Mouse (Mus musculus): ENCODE results near the gene A3galt2.

The A3galt2 gene

DNA sequence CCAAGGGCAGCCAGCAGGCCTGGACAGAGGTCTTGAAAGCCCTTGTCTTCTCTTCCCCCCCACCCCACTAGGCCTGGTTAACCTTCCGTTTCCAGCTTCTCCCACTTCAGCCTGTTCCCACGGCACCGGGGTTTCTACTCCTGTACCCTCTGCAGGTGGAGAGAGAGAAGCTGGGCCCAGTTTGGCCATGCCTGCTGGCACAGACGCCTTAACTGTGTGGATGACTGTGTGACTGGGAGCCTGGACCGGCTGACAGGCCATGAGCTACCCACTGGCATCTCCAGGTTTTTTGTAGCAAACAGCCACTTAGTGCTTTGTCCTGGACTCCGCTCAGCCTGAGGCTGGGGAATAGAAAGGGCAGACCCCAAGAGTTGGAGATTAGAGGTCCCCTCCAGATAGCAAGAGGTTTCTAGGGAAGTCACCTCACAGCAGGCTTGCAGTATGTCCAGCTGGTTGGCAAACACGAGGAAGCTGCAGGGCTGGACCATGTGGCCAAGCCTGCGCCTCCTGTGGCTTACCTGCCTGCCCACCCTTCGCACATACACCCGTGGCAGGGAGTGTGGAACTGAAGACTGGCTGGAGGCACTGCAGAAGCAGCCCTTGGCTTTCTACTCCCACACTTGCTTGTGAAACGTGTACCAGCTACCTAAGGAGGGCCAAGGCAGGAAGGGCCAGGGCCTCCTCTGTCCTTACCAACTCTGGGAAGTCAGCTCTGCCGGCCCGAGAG, 3.0 kb upstream of the A3galt2 start:
- DNase-seq (ENCODE audit: low read depth, low spot score), result no peak

DNA sequence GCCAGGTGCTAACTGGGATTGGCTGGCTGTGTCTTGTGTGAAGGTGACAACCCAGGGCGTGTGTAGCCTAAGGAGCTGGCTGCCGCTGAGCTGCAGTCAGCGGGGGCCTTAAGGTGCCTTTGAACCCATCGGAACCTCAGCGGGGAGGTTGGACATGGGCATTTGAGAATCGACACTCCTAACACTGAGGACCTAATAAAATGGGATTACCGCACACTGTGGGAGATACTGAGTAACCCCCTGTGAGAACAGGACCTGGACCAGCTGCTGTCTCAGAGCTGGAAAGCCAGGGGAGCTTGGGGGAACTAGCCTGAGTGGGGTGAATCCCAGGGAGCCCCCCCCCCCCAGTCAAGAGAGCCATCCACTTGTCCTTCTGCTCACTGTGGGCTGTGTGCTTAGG, 1.6 kb upstream of the A3galt2 start:
- DNase-seq (ENCODE audit: low read depth, low spot score), result no peak

DNA sequence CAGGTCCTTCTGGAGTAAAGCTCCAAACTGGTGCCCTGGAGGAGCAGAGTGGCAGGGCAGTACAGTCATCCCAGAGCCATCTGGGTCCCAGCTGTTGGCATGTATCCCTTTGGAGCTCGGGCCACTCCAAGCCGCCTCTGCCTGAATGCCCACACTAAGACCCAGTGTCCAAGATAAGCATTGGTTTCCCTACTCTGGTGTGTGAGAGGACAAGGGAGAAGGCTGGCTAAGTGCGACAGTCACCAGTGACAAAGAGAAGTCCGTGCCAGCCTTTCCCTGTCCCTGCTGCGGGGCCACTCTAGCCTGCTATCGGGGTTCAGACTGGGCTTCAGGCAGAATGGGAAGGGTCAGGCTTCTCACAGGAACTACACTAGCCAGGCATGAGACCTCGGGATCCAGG, 736 bp downstream of the A3galt2 start:
- no peak for DNase-seq (ENCODE audit: low read depth, low spot score)

DNA sequence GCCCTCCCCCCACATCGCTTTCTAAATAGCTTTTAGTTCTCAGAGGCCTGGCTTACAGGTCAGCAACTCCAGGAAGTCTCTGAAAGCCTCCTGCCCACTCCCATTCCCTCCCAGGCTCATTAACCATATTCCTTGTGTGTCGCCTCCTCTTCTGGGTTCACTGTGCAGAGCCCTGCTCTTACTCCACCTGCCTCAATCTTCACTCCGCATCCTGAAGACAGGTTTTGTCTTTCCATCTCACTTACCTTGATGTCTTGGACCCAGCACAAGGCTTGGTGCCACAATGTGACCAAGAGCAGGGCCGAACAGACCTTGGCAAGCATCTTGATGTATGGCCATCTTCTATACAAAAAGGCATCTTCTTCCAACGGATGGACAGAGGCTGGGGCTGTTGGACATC, 4.0 kb downstream of the A3galt2 start:
- DNase-seq (ENCODE audit: low read depth, low spot score), result no peak

DNA sequence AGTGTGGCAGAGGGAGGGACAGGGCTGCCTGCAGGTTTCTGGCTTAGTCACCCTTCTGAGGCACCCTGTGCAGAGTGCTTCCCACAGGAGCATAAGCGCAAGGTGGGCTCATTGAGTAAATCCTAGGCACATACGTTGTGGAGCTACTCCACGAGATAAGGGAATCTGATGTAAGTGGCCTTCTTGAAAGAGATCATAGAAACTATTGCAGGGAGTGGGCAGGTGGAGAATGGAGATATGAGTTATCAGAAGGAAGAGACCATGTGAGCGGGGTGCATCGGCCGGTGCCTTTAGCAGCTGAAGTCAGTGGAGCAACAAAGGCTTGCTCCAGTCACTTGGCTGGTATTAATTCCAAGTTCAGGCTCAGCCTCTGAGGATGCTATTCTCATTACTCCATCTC, 4.9 kb downstream of the A3galt2 start:
- no peak for DNase-seq (ENCODE audit: low read depth, low spot score)

DNA sequence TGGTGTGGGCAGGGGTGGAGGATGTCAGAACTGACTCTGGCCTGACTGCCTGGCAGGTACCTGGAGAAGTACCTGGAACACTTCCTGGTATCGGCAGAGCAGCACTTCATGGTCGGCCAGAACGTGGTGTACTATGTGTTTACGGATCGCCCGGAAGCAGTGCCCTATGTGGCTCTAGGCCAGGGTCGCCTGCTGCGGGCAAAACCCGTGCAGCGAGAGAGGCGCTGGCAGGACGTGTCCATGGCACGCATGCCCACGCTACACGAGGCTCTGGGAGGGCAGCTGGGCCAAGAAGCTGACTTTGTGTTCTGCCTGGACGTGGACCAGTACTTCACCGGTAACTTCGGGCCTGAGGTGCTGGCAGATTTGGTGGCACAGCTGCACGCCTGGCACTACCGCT, 11.8 kb downstream of the A3galt2 start:
- DNase-seq (ENCODE audit: low read depth, low spot score), result no peak

DNA sequence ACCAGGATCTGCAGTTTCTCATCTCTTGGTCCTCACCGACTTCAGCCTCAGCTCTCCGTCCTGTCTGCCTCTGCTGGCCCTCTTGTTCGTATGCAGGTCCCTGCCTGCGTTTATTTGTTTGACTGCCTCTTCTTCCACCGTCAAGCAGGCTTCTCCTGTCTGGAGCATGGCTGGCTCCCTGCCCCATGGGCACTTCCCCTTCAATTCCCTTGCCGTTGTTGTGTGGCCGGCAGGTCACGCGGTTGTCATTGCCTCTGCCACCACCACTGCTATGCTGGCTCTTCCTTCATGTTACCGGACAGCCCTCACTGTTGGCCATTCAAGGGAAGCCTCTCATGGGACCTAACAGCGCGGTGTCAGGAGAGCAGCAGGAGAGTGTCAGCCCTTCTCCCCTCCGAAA, 13.0 kb downstream of the A3galt2 start:
- no peak for DNase-seq (ENCODE audit: low read depth, low spot score)

DNA sequence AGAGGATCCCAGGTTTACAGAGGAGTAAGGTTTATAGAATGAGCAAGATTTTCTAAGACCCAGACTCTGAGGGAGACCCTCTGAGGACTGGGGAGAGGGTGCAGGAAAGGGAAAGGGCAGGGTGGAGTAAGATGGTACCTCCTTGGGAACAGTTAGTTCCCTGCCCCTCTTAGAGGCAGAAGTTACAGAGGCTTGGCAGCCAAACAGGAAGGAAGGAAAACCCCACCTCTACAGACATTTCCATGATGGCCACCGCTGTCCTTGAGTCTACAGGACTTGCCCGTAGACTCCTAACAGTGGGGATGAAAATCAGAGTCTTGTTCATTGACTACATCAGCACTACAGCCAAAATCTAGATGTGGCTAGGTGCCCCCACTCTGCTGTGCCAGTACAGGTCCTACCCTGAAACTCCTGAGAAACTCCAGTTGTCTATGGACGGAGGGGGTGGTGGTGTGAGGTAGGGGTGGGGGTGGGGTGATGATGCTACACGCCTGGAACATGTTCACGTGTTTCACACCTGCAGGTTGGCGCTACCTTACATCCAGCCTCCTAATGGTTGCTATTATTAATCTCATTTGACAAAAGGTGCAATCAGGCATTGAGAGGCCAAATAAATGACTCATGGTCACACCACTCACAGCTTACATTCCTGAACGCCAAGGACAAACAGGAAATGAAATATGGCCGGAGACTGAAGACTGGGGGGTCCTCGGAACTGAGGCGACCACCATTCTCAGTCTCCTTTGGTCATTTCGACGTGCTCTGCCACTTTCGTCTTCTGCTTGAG, 14.6 kb downstream of the A3galt2 start:
- DNase-seq (ENCODE audit: low read depth, low spot score), result no peak

DNA sequence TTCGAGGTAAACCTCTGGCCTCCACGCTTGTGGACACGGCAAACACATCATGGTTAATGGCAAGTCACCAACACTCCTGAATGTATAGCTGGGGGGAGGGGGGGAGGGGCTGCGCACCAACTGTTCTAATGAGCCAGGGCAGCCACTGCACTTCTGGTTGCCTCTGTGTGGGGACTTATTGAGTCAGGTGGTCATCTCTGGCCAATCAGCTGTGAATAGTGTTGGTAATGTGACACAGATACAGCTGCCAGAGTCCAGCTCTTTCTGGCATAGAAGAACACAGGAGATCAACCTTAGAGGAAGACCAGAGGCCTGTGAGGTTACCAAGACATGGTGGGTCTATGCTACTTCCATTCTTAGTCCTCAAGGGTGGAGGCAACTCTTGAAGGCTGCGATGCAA, 15.5 kb downstream of the A3galt2 start:
- DNase-seq (ENCODE audit: low read depth, low spot score), result no peak

DNA sequence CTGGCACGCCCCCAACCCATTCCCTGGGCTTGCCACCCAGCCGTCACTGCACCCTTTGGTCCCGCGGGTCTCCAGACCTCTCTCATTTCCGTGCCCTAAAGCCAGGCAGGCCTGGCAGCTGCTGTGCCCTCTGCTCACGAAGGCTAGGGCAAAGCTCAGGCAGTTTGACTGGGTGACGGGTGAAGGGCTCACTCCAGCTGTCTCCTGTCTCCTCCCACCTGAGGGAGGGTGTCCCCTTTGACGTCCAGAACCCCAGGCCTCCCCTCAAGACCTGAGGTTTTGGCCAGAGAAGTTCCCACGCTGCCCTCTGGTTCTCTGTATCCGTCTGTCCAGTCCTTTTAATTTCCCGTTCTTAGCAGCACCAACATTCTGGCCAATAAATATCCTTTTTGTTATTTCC, 18.7 kb downstream of the A3galt2 start:
- no peak for DNase-seq (ENCODE audit: low read depth, low spot score)

DNA sequence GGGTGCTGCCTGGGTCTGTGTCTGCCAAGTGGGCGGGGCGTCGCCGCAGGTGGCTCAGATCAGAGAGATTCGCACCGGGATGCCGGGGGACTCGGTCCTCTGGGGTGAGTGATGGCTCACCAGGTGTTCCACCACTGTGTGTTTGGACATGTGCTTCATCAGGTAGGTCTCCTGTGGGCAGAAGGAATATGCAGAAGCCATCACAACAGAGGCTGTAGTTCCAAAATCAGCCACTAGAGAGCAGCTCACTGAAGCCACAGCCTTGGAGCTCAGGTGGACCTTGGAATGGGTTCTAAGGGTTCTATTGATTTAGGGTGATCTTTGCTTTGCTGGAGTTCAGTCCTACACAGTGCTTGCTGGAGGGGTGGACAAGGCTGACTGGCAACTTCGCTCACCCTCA, 19.3 kb downstream of the A3galt2 start:
- DNase-seq (ENCODE audit: low read depth, low spot score), result peak; percentile 58

DNA sequence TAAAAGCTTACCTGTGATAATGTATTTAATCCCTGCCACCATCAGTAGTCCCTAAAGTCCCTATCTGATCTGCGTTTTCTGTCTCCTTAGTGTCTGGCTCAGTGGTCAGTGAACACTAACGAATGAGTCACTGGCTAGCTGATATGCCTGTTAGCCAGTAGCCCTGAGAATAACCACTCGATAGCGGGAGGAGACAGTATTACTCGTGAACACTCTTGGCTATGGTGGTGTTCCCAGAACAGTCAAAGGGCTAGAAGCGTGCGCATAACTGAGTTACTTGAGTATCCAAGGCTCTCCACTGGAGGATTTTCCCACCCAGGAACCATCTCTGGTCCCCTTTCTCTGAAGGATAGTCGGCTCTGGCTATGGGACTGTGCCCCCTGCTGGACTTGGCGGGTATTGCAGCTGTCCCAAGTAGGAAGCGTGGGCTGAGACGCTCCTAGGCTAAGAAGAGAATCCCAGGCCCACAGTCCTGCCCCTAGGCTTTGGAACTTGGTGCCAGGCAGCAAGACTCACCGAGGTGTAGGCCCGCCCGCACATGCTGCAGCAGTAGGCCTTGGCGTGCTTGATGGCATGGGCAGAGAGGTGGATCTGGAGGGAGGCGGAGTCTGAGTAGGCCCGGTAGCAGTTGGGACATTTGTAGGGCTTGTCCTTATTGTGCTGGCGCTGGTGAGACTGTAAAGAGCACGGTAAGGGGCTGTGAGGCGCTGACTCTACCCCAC, 21.6 kb downstream of the A3galt2 start:
- DNase-seq (ENCODE audit: low read depth, low spot score), result peak; percentile 77

DNA sequence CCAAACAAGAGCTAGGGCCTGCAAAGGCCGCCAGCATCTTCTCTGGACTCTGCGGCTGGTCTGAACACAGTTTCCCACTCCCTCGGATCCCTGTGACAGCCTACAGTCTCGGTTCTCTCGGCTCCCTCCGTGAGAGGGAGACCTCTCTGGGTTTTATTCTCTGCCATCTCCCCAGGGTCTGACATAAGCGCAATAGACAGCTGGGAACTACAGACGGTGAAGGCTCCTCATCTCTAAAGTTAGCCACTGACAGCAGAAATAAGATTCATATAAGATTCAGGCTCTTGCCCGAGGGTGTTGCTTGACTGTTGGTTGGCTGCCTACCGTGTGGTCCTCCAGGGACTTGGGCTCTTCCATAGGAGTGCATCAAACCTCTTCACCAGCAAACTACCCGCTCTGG, 22.4 kb downstream of the A3galt2 start:
- DNase-seq (ENCODE audit: low read depth, low spot score), result no peak

DNA sequence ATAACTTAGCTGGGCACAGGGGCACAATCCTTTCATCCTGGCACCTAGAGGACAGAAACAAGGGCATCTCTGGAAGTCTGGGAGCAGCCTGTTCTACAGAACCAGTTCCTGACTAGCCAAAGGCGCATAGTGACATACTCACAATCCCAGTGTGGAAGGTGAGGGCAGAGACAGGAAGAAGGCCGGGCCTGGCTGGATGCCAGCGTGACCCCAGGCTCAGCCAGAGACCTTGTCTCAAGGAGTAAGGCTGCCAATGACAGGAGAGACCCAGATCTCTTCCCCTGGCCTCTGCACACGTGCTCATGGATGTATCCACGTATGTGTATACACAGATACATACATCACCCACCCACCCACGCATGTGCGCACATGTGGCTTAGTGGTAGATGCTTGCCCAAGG, 26.9 kb downstream of the A3galt2 start:
- no peak for DNase-seq (ENCODE audit: low read depth, low spot score)

DNA sequence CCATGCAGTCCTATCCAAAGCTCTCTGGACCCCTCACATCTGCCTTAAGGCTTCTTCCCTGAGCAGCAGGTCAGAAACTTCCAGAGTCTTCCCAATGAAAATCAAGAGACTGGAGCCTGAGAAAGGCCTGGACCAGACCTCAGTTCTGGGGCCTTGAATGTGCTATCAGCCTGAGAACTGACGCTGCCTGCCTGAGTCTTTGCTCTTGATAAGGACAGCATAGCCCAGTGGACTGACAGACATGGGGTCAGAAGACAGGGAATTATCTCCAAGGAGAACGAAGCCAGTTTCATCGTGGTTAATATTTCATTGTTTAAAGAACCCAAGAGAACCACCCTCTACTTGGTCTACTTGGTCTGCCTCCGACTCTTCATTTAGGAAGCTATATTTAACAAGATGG, 27.5 kb downstream of the A3galt2 start:
- no peak for DNase-seq (ENCODE audit: low read depth, low spot score)

DNA sequence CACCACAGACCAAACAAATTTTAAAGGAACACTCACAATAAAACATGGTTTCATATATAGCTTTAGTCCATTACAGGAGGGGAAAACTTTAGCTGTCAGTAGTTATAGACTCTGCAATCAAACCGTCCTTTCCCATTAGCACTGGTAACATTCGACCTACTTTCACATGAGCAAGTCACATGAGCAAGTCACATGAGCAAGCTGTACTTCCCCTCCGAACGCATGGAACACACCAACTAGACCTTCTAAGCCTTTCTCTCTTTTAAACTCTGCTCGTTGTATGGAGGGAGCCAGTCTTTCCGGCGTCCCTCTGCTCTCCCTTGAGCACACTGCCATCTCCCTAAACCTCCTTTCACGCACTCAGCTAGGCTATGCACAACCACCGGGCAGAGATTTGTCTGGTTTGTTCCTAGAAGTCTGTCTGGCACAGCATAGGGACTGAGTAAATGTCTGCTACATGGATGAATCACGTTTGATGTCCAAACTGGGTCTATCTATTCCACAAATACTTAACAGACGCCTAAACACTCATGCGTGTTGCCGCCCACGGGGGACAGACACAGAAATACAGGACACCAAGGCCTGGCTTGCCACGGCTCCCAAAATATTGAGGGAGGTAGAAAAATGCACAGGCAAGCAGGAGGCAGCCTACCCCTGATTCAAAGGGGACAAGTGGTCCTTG, 29.9 kb downstream of the A3galt2 start:
- no peak for DNase-seq (ENCODE audit: low read depth, low spot score)

DNA sequence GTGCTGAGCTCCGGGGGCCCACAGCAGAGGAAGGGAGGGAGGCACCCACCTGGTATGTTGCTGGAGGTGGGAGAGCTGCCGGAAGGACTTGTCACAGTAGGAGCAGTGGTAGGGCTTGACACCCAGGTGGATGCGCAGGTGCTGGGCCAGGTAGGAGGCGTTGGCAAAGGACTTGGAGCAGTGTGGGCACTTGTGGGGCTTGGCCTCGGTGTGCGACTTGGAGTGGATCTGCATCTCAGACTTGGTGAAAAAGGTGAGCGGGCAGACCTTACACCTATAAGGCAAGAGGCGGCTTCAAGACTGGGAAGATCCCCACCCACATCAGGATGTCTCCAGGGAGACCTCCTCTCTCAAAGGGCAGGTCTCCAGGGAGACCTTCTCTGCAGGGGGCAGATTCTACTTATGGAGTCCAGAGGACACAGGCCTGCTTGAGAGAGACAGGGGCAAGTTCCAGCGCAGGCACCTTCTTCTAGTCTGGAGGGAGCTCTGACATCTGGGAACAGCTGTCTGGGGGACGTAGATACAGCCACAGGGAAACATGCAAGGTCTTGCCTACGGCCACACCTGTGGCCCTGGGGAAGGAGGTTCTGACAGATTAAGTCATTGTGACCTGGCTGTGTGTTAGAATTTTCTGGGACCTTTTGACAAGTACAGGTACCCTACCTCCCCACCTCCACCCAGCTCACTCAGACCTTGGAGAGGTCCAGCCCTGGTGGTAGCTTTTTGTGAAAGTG, 30.9 kb downstream of the A3galt2 start:
- DNase-seq (ENCODE audit: low read depth, low spot score), result no peak

DNA sequence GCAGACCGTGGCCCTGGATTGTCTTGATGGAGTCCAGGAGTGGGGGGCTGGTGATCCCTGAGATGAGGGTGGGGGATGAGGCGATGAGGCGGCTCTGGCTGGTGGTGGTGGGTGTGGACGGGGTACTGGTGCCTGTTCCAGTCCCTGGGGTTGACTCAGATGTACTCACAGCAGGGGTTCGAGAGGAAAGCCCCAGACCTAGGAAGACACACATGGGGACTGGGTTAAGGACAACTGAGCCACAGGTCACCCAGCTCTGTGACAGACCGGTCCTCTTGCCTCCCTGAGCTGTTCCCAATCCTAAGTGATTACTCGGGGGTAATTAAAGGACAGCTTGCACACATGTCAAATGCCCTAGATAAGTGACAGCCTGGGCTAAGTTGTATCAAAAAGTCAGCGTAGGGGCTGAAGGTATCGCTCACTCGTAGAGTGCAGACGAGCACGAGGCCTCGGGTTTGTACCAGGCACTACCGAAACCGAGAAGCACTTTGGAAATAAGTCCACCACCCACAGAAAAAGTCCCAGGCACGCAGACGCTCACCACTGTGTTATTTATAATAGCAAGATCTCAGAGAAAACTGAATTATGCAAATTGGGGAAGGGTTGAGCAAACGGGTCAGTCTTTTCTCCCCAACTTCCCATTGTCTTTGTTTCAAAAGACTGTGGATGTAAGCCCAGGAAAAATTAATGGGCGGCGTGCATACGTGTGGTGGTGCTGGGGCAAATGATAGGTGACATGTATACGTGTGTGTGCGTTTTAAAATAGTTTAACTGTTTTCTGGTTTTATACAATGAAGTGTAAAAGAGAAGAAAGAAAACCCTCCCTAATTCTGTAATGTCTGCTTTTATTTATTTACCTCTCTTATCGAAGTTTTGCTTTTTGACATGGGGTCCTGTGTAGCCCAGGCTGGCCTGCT, 32.1 kb downstream of the A3galt2 start:
- DNase-seq (ENCODE audit: low read depth, low spot score), result no peak

DNA sequence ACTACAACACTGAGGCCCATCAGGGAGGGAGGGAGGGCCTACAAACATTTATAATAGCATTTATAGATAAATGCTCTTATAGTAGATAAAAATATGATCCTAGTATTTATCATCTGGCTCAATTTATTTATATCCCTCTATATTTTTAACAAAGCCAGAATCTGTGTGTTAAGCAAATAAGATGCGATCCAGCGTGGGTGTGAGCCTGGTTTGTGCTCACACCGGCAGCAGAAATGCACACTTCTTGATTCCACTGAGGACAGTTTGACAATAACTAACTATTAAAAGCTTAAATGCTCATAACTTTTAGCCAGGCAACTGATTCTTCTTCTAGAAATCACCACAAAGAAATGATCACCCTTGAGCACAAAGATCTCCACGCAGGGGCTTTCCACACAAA, 32.9 kb downstream of the A3galt2 start:
- DNase-seq (ENCODE audit: low read depth, low spot score), result no peak

DNA sequence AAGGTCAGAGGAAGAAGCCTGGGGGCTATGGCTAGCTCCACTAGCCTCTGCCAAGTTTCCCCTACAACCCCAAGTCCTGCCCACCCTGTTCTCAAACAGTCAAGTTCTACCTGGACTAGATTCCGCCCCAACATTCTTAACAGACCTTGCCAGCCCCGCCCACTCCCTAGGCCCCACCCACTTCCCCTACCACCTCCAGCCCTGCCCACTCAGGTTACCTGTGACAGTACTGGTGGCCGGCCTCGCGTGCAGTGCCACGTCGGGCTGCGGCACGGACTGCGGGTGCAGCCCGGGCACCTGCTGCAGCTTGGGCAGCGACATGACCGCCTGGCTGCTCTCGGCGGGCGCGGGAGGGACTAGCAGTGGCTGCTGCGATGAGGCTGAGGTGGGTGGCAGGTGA, 34.5 kb downstream of the A3galt2 start:
- DNase-seq (ENCODE audit: low read depth, low spot score), result no peak

All from forelimb bud, embryonic 11.5 days (tissue).